Mouse (Mus musculus) c-Kit-negative CD71-positive TER-119-positive erythroid progenitor cells, embryonic 14.5 days (primary cell): ENCODE data around the gene Pfkfb2.
"Not testable (repeated sequence)": the region's sequence is repeated elsewhere in the genome, so short reads cannot be mapped to it uniquely, and the experiment has no call there.

Experiments
- DNase-seq: peaks from one replicate; pipeline ENCODE4 v3.0.0-alpha.2; 2013; ENCODE audit warnings: low read depth, low spot score

Pfkfb2 gene

DNA sequence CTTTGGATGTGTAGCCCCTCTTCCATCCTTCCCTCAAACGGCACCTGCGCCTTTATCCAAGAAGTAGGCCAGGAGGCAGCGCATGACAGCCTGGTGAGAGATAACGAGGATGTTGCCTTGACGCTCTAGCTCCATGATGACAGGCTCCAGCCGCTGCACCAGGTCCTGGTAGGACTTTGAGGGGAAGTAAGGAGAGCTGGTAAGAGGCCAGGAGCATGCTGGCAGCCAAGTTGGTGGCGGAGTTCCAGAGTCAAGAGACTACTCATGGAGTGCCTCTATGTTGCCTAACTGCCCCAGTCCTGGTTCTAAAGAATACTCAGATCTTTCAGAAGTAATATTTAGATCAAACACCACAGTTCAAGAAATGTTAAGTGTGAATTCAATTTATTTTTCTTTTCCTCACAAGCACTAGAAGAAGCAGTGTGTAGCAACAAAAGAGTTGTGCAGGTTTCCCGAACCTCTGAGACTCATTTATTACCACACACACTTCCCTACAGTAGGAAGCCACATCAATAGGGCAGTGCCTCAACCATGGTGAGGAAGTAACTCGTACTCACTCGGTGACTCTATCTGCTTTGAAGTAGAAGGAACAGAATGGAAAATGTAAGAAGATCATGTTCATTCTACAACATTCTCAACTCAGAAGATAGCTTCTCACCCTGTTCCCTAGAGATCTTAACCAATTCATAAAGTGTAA, 29.0 kb downstream of the Pfkfb2 start:
- DNase-seq = no peak

DNA sequence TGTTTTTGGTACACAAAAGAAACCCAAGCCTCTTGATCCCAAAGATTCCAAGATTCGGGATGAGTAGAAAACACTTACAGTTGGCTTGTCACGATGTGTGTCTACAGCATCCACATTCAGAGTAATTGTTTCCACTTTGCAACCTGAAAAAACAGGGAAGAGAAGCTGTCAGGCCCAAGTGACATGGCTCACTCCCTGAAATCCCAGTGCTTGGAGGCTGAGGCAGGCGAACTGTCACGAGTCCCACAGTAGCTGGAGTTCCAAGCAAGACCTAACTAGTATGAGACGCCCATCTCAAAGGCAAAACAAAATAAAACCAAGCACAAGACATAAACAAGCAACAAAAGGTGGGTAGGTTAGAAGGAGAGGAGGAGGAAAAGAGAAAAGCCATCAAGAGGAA, 30.5 kb downstream of the Pfkfb2 start:
- DNase-seq = no peak

DNA sequence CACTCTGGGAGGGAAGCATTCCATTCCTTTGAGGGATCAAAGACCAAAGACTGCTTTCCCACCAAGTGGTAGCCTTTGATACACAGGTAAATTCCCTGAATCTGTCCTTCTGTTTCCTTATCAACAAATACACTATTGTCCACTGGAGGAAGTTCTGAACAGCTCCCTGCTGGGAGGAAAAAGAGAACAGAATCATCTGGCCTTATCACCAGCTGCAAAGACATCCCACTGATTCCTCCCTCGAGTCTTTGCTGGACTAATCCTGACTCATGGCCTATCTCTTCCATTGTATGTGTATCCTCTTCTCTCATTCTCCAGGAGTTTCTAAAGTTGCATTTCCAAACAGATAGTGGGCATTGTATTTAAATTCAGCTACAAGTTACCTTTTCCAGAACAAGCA, 45.1 kb downstream of the Pfkfb2 start:
- DNase-seq = no peak

DNA sequence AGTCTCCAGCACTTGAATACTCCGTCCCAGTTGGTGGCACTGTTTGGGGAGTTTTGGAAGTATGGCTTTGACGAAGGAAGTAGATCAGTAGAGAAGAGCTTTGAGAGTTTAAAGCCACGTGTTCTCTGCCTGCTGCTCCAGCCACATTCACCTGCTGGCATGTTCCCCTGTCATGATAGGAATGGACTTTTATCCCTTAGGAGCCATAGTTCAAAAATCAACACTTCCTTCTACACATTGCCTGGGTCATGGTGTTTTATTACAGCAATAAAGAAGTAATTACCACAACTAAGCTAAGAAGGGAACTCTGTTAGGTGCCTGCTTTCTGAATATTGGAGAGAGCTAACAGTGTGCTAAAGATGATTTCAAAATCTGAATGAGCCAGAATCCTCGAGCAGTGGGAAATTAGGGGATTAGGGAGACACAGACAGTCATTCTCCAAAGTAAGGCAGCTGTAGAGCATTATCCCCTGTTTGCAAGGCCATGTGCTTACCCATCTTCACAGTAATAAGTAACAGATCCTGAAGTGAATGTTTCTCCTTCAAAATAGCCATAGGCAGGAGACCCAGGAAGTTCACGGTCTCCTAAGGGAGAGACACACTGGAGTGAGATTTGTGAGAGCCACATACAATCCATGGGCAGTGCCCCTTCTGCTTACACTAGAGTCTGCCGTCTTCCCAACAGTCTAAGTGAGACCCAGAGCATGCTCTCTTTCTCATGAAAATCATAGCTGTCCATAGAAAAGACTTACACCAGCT, 47.2 kb downstream of the Pfkfb2 start:
- DNase-seq = no peak

DNA sequence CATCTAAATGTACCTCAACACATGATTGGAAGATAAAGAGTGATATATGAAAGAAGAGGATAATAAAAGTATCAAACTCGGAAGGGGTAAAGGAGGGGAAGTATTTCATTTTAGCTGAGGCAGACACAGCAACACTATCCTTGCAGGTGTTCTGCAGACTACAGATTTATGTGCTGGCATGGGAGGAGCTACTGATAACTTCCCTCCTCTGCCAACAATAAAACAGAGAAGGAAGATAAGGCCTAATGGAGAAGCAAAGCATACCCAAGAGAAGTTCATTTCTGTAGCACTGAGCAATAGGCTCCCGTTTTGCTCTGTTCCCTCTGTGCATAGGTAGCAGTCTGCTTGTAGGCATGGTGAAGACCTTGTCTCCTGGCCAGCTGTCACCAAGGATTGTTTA, 48.0 kb downstream of the Pfkfb2 start:
- DNase-seq = no peak

DNA sequence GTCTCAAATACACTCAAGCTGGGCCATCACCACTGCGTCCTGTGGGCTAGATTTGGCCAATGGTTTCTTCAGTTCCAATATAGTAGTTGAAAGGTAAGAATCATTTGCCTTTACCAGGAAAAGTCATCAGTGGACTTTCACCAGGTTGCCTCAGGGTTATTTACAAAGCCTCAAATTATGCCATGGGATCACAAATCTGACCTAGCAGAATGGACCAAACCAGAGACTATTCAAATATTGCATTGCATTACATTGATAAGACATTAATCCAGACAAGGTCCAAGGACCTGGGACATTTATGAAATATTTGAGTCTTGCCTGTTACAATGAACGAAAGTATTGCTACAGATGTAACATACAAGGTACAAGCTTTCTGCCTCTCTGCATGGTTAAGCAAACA, 50.5 kb downstream of the Pfkfb2 start:
- no peak for DNase-seq

DNA sequence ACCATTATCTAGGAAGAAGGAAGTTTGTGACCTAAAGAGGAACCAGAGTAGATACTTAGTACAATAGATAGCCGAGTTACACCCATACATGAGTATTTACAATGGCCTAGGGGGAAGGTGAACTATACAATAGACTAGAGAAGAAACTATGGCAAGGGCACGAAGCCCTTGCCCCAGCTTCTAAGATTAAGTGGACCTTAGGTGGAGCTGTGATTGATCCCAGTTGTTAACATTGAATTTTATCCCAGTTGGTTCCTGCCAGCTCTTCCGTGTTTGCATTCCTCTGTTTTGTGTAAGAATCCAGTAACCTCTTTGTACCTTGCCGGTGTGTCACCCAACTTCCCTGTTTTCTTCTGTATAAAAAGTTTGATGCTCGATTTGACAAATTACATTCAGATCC, 65.5 kb downstream of the Pfkfb2 start:
- not testable (repeated sequence) for DNase-seq

DNA sequence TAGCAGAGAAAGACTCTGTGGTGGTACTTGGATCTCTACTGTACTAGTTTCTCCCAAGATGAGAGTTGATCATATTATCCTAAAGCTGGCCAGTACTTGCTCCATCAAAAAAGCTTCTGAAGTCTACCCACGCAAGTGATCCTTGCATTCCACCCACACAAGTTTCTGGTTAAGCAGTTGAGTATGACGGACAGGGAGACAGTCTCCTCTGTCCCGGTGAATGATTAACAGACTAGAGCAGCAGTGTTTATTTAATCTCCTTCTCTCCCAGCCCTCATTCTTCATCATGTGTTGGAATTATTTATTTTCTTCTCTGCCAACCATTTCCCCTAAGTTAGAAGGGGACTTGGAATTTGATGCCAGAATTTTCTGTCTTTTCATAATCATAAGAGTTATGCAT, 67.6 kb downstream of the Pfkfb2 start, which contains the start of gene C4bp:
C4bp (minus strand) TSS at position 179 of the 400 bp plus-strand sequence.
- DNase-seq = no peak

DNA sequence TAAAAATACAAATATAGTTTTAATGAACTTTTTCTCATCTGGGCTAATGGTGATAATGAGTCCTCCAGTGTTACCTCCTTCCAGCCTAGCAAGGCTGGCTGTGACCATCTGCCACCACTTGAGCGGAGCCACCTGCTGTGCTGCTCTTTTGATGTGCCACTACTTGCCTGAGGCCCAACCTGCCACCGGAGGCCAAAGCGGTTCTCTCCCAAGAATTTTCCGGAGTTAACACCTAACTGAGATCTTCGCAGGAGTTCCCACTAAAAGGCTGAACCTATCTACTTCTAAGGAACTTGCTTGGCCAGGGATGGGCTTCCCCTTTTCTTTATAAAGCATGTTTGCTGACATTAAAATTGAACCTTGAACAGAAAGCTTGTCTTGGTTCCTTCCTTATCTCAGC, 69.4 kb downstream of the Pfkfb2 start:
- DNase-seq = not testable (repeated sequence)

DNA sequence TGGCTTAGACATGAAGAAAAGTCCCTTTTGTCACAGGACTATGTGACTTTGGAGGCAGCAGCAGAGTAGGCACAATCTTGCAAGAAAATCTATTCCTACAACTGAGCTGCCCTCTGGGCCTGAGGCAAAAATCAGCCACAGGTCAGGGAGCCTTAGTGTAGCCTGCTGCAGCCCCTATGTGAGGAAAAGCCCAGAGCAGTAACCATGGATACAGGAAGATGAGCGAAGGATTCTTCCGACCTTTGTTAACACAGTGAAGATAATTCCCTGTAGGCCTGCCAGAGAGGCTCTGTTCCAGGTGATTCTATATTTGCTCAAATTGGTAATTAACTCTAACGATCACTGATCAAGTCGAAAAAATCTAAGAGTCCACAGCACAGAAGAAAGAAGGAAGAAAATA, 85.0 kb downstream of the Pfkfb2 start:
- DNase-seq = no peak

DNA sequence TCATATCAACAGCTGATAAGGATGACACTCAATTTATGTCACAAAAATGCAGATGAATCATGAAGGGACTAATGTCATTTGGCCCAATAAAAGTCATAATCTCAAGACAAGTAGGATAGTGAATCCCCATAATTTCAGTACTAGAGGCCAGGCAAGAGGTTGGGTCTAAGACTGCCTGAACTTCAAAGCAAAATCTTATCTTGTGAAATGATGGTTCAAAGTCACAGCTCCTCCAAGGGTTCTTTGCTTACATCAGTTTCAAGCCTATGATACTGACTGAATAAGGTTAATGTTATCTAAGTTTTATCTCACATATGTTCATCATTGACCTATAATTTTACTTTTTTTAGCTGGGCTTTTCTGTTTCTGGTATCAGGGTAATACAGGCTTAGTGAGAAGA, 88.1 kb downstream of the Pfkfb2 start:
- no peak for DNase-seq
